Mouse (Mus musculus): ENCODE results near the gene Foxd1. TPM values are rescaled to one million over a fixed set of nuclear protein-coding genes. Genes with fewer than 3 reads are reported as not detected.

The Foxd1 gene
- polyA plus RNA-seq (2015; fragmentation: Nextera tagmentation; extraction: Ambion mirVana): 0.05 TPM in 1 of 2 replicates, not detected in the other

- peak within 1 kb of the TSS; percentile 53 for H3K4me3 ChIP-seq
- under 1% methylated on average over 73 of the region's 76 CpGs for WGBS
- H3K9ac ChIP-seq: peak within 1 kb of the TSS; percentile 33
- H3K9me3 ChIP-seq (replicated peaks): no peaks in the 10 kb centered on the region
- H3K36me3 ChIP-seq: no peaks in the 10 kb centered on the region
- peak; percentile 78 for ATAC-seq (replicated peaks; ENCODE audit: insufficient number of reproducible peaks, insufficient read depth, low FRiP score, low read depth)
- H3K27me3 ChIP-seq: peaks cover 95% of the 10 kb centered on the region
- H3K4me1 ChIP-seq (replicated peaks): peaks cover 24% of the 10 kb centered on the region
- peak within 1 kb of the TSS; percentile 90 for H3K4me2 ChIP-seq
- H3K27ac ChIP-seq: no peak within 1 kb of the TSS
Observed at GRCm38 (mm10) chr13:98354090-98354801, at the start of gene Foxd1. Foxd1 (plus strand) TSS chr13:98354242.

GRCm38 (mm10) chr13:98305257-98305656, 48.8 kb upstream of the Foxd1 start:
- H3K27me3 ChIP-seq: no peaks in the 10 kb centered on the region
- WGBS: 87% methylated on average over 9 of the region's 9 CpGs
- no peak for ATAC-seq (replicated peaks; ENCODE audit: insufficient number of reproducible peaks, insufficient read depth, low FRiP score, low read depth)

GRCm38 (mm10) chr13:98306393-98306792, 47.6 kb upstream of the Foxd1 start:
- Histone ChIP-seq H3K4me2 (no peak overlapping the region), H3K9me3 (replicated peaks) (no peaks in the 10 kb centered on the region), H3K4me1 (replicated peaks) (peaks cover 10% of the 10 kb centered on the region), H3K36me3 (peaks cover 31% of the 10 kb centered on the region), H3K27ac (no peak overlapping the region), H3K4me3 (no peak overlapping the region), H3K9ac (no peak overlapping the region), H3K27me3 (no peaks in the 10 kb centered on the region)
- ATAC-seq (replicated peaks; ENCODE audit: insufficient number of reproducible peaks, insufficient read depth, low FRiP score, low read depth): no peak
- WGBS: 32% methylated on average over 5 of the region's 5 CpGs

More at GRCm38 (mm10) chr13:98305257-98305656, 48.8 kb upstream of the Foxd1 start:
- Histone ChIP-seq H3K4me2 (no peak overlapping the region), H3K9me3 (replicated peaks) (no peaks in the 10 kb centered on the region), H3K36me3 (peaks cover 20% of the 10 kb centered on the region), H3K27ac (no peak overlapping the region), H3K9ac (no peak overlapping the region), H3K4me3 (no peak overlapping the region), H3K4me1 (replicated peaks) (peaks cover 10% of the 10 kb centered on the region)

- no peaks in the 10 kb centered on the region for H3K27me3 ChIP-seq
- H3K27ac ChIP-seq: no peak overlapping the region
- H3K4me3 ChIP-seq: no peak overlapping the region
- H3K4me2 ChIP-seq: no peak overlapping the region; the same call in 1 of the 2 replicates
- no peaks in the 10 kb centered on the region for H3K9me3 ChIP-seq (replicated peaks)
- H3K9ac ChIP-seq: no peak overlapping the region
- 28% methylated on average over 14 of the region's 14 CpGs for WGBS
- peaks cover 10% of the 10 kb centered on the region for H3K4me1 ChIP-seq (replicated peaks)
- ATAC-seq (replicated peaks; ENCODE audit: insufficient number of reproducible peaks, insufficient read depth, low FRiP score, low read depth): no peak
- H3K36me3 ChIP-seq: peaks cover 37% of the 10 kb centered on the region
Observed at GRCm38 (mm10) chr13:98306852-98307475, 47.1 kb upstream of the Foxd1 start.

GRCm38 (mm10) chr13:98308004-98308403, 46.0 kb upstream of the Foxd1 start:
- no peak for ATAC-seq (replicated peaks; ENCODE audit: insufficient number of reproducible peaks, insufficient read depth, low FRiP score, low read depth)
- 82% methylated on average over 5 of the region's 5 CpGs for WGBS
- no peak overlapping the region for H3K27ac ChIP-seq

GRCm38 (mm10) chr13:98308724-98309123, 45.3 kb upstream of the Foxd1 start:
- H3K9me3 ChIP-seq (replicated peaks): no peaks in the 10 kb centered on the region
- H3K4me2 ChIP-seq: no peak overlapping the region
- 74% methylated on average over 4 of the region's 4 CpGs for WGBS
- no peak for ATAC-seq (replicated peaks; ENCODE audit: insufficient number of reproducible peaks, insufficient read depth, low FRiP score, low read depth)
- H3K27me3 ChIP-seq: no peaks in the 10 kb centered on the region
- H3K4me1 ChIP-seq (replicated peaks): peaks cover 10% of the 10 kb centered on the region
- H3K27ac ChIP-seq: no peak overlapping the region
- peaks cover 46% of the 10 kb centered on the region for H3K36me3 ChIP-seq
- no peak overlapping the region for H3K9ac ChIP-seq
- no peak overlapping the region for H3K4me3 ChIP-seq

More at GRCm38 (mm10) chr13:98308004-98308403, 46.0 kb upstream of the Foxd1 start:
- H3K4me3 ChIP-seq: no peak overlapping the region
- H3K9me3 ChIP-seq (replicated peaks): no peaks in the 10 kb centered on the region
- peaks cover 46% of the 10 kb centered on the region for H3K36me3 ChIP-seq
- peaks cover 10% of the 10 kb centered on the region for H3K4me1 ChIP-seq (replicated peaks)
- no peak overlapping the region for H3K9ac ChIP-seq
- H3K4me2 ChIP-seq: no peak overlapping the region
- no peaks in the 10 kb centered on the region for H3K27me3 ChIP-seq

- Histone ChIP-seq H3K9ac (no peak overlapping the region), H3K9me3 (replicated peaks) (no peaks in the 10 kb centered on the region), H3K27me3 (no peaks in the 10 kb centered on the region), H3K36me3 (peaks cover 46% of the 10 kb centered on the region), H3K4me1 (replicated peaks) (peaks cover 17% of the 10 kb centered on the region), H3K4me2 (no peak overlapping the region), H3K27ac (no peak overlapping the region), H3K4me3 (no peak overlapping the region)
- WGBS: 93% methylated on average over 5 of the region's 5 CpGs
- ATAC-seq (replicated peaks; ENCODE audit: insufficient number of reproducible peaks, insufficient read depth, low FRiP score, low read depth): no peak
Observed at GRCm38 (mm10) chr13:98311597-98311996, 42.4 kb upstream of the Foxd1 start.

GRCm38 (mm10) chr13:98313631-98314030, 40.4 kb upstream of the Foxd1 start:
- no peak for ATAC-seq (replicated peaks; ENCODE audit: insufficient number of reproducible peaks, insufficient read depth, low FRiP score, low read depth)
- Histone ChIP-seq H3K27me3 (no peaks in the 10 kb centered on the region), H3K36me3 (peaks cover 40% of the 10 kb centered on the region), H3K27ac (no peak overlapping the region), H3K4me2 (no peak overlapping the region), H3K4me1 (replicated peaks) (peaks cover 13% of the 10 kb centered on the region), H3K9ac (no peak overlapping the region), H3K4me3 (no peak overlapping the region), H3K9me3 (replicated peaks) (no peaks in the 10 kb centered on the region)
- WGBS: 74% methylated on average over 7 of the region's 7 CpGs

GRCm38 (mm10) chr13:98315124-98315523, 38.9 kb upstream of the Foxd1 start:
- Histone ChIP-seq H3K4me1 (replicated peaks) (peaks cover 13% of the 10 kb centered on the region), H3K36me3 (peaks cover 27% of the 10 kb centered on the region), H3K27me3 (no peaks in the 10 kb centered on the region), H3K27ac (no peak overlapping the region), H3K9me3 (replicated peaks) (no peaks in the 10 kb centered on the region), H3K4me3 (0 out of 2 replicates have a peak overlapping the region, but pooled peaks have one; percentile 8), H3K9ac (no peak overlapping the region), H3K4me2 (peak overlapping the region; percentile 68)
- 61% methylated on average over 4 of the region's 4 CpGs for WGBS
- ATAC-seq (replicated peaks; ENCODE audit: insufficient number of reproducible peaks, insufficient read depth, low FRiP score, low read depth): no peak

GRCm38 (mm10) chr13:98316140-98316479, 37.9 kb upstream of the Foxd1 start:
- Histone ChIP-seq H3K9ac (peak overlapping the region; percentile 99), H3K4me3 (peak overlapping the region; percentile 97), H3K9me3 (replicated peaks) (no peaks in the 10 kb centered on the region), H3K4me2 (peak overlapping the region; percentile 68), H3K27ac (peak overlapping the region; percentile 92), H3K36me3 (peaks cover 17% of the 10 kb centered on the region), H3K27me3 (no peaks in the 10 kb centered on the region), H3K4me1 (replicated peaks) (peaks cover 13% of the 10 kb centered on the region)
- ATAC-seq (replicated peaks; ENCODE audit: insufficient number of reproducible peaks, insufficient read depth, low FRiP score, low read depth): no peak
- 1% methylated on average over 17 of the region's 17 CpGs for WGBS

- WGBS: under 1% methylated on average over 81 of the region's 90 CpGs
- no peaks in the 10 kb centered on the region for H3K9me3 ChIP-seq (replicated peaks)
Observed at GRCm38 (mm10) chr13:98316480-98317245, 37.4 kb upstream of the Foxd1 start, which contains the start of gene Btf3. Btf3 (minus strand) TSS chr13:98317006.

More at GRCm38 (mm10) chr13:98316480-98317245, 37.4 kb upstream of the Foxd1 start, which contains the start of gene Btf3:
- peak within 1 kb of the TSS; percentile 97 for H3K4me3 ChIP-seq
- peak within 1 kb of the TSS; percentile 92 for H3K27ac ChIP-seq
- H3K36me3 ChIP-seq: peaks cover 12% of the 10 kb centered on the region
- ATAC-seq (replicated peaks; ENCODE audit: insufficient number of reproducible peaks, insufficient read depth, low FRiP score, low read depth): peak; percentile 87
- H3K9ac ChIP-seq: peak within 1 kb of the TSS; percentile 99
- no peaks in the 10 kb centered on the region for H3K27me3 ChIP-seq
- H3K4me2 ChIP-seq: peak within 1 kb of the TSS; percentile 77
- H3K4me1 ChIP-seq (replicated peaks): peaks cover 13% of the 10 kb centered on the region
